Mouse (Mus musculus) neural tube, embryonic 12.5 days (tissue): ENCODE measurements around the gene Usp37. TPM values are rescaled to one million over a fixed set of nuclear protein-coding genes. Genes with fewer than 3 reads are reported as not detected.
"Not testable (repeated sequence)": the region's sequence is repeated elsewhere in the genome, so short reads cannot be mapped to it uniquely, and the experiment has no call there.

ENCODE experiments used
- ATAC-seq: fragments of 200-750 bp; cut with Nextera tagmentation; 2 replicates; pipeline ENCODE4 v1.8.0; 2017; ENCODE audit warnings: low read depth, mild to moderate bottlenecking, moderate TSS enrichment, moderate library complexity; ENCODE audit not compliant: low FRiP score
- H3K27ac ChIP-seq: fragments of 300-500 bp; sonication (generic); 2 replicates; pipeline ENCODE4 v1.5.1; 2016
- H3K27me3 ChIP-seq: fragments of 300-500 bp; sonication (generic); replicated peaks from 2 replicates; pipeline ENCODE4 v1.6.1; 2016; ENCODE audit warnings: mild to moderate bottlenecking
- H3K36me3 ChIP-seq: fragments of 300-500 bp; sonication (generic); 2 replicates; pipeline ENCODE4 v1.6.1; 2016; ENCODE audit warnings: mild to moderate bottlenecking
- H3K4me1 ChIP-seq: fragments of 300-500 bp; sonication (generic); 2 replicates; pipeline ENCODE4 v1.6.1; 2016
- H3K4me2 ChIP-seq: fragments of 300-500 bp; sonication (generic); replicated peaks from 2 replicates; pipeline ENCODE4 v1.6.1; 2016; ENCODE audit warnings: mild to moderate bottlenecking
- H3K4me3 ChIP-seq: fragments of 300-500 bp; sonication (generic); 2 replicates; pipeline ENCODE4 v1.5.1; 2016
- H3K9ac ChIP-seq: fragments of 300-500 bp; sonication (generic); 2 replicates; pipeline ENCODE4 v1.6.1; 2016; ENCODE audit warnings: mild to moderate bottlenecking
- H3K9me3 ChIP-seq: fragments of 300-500 bp; sonication (generic); 2 replicates; pipeline ENCODE4 v1.6.1; 2016; ENCODE audit warnings: mild to moderate bottlenecking
- WGBS: fragments of 180-500 bp; shearing (Covaris S2); methylation state at CpG from one replicate; pipeline ENCODE4 v1.1.7; 2016; 5-methylcytosine and 5-hydroxymethylcytosine counted together
- polyA plus RNA-seq: library from polyadenylated mRNA; unstranded; fragments of >200 nt; fragmentation: Nextera tagmentation; extraction: Ambion mirVana; gene quantifications from 2 replicates; pipeline ENCODE4 v1.2.1, GENCODE M21; 2016

Gene Usp37
- polyA plus RNA-seq, 1 experiment from 2014 or later, result 30.2 TPM

GRCm38 (mm10) chr1:74524746-74525145 lies 19.3 kb downstream of the Usp37 start:
- no peaks in the 10 kb centered on the region for H3K27me3 ChIP-seq
- H3K4me2 ChIP-seq, result no peak overlapping the region
- H3K9ac ChIP-seq, result no peak overlapping the region
- no peak overlapping the region for H3K27ac ChIP-seq
- ATAC-seq, result no peak
- H3K4me3 ChIP-seq, result no peak overlapping the region
- no peaks in the 10 kb centered on the region for H3K9me3 ChIP-seq
- peaks cover 82% of the 10 kb centered on the region for H3K36me3 ChIP-seq
- 91% methylated on average over 4 of the region's 4 CpGs for WGBS
- no peaks in the 10 kb centered on the region for H3K4me1 ChIP-seq

- Histone ChIP-seq H3K27ac (no peak overlapping the region), H3K9me3 (no peaks in the 10 kb centered on the region), H3K27me3 (no peaks in the 10 kb centered on the region), H3K4me2 (no peak overlapping the region), H3K4me1 (no peaks in the 10 kb centered on the region), H3K9ac (no peak overlapping the region), H3K4me3 (no peak overlapping the region), H3K36me3 (peaks cover 59% of the 10 kb centered on the region)
- no peak for ATAC-seq
These were observed 24.2 kb downstream of the Usp37 start for GRCm38 (mm10) chr1:74519875-74520274.

- not testable (repeated sequence) for ATAC-seq, H3K9ac ChIP-seq, H3K9me3 ChIP-seq, H3K4me1 ChIP-seq, H3K27ac ChIP-seq, H3K27me3 ChIP-seq, H3K4me3 ChIP-seq, H3K4me2 ChIP-seq
- 100% methylated on average over 1 of the region's 1 CpGs for WGBS
- peaks cover 19% of the 10 kb centered on the region for H3K36me3 ChIP-seq
These were observed 31.1 kb downstream of the Usp37 start for GRCm38 (mm10) chr1:74512999-74513398.

- WGBS, result 96% methylated on average over 5 of the region's 5 CpGs
- Histone ChIP-seq H3K9ac (no peak overlapping the region), H3K27me3 (no peaks in the 10 kb centered on the region), H3K4me3 (no peak overlapping the region), H3K27ac (no peak overlapping the region), H3K4me1 (peaks cover 12% of the 10 kb centered on the region), H3K9me3 (no peaks in the 10 kb centered on the region), H3K36me3 (peaks cover 12% of the 10 kb centered on the region), H3K4me2 (no peak overlapping the region)
- no peak for ATAC-seq
These were observed 32.8 kb downstream of the Usp37 start for GRCm38 (mm10) chr1:74511306-74511705.

GRCm38 (mm10) chr1:74507780-74508179 lies 36.3 kb downstream of the Usp37 start:
- ATAC-seq, result no peak
- Histone ChIP-seq H3K9ac (no peak overlapping the region), H3K4me2 (peak overlapping the region; percentile 92), H3K9me3 (no peaks in the 10 kb centered on the region), H3K27me3 (no peaks in the 10 kb centered on the region), H3K4me1 (peaks cover 19% of the 10 kb centered on the region), H3K27ac (no peak overlapping the region), H3K4me3 (no peak overlapping the region), H3K36me3 (no peaks in the 10 kb centered on the region)
- WGBS, result 94% methylated on average over 2 of the region's 2 CpGs

DNA sequence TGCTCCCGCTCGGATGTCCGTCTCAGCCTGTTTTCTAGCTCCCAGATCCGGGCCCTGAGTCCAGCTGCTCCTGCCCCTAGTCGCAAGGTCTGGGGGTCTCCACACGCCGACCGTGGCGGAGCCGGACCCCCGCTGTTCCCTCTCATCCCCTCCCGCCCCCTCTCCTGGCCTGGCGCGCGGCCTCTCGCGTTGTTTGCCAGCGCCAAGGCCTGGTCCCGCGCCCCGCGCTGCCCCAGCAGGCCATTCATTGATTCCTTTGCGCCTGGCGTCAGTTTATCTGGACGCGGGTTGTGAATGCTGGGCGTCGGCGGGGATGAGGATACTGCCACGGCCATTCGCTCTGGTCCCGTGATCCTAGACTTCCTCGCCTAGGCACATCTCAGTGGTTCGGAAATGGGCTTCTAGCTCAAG lies 37.6 kb downstream of the Usp37 start:
- no peaks in the 10 kb centered on the region for H3K36me3 ChIP-seq
- no peaks in the 10 kb centered on the region for H3K27me3 ChIP-seq
- H3K4me2 ChIP-seq, result peak overlapping the region; percentile 92
- WGBS, result under 1% methylated on average over 34 of the region's 34 CpGs
- H3K9ac ChIP-seq, result peak overlapping the region; percentile 85
- H3K27ac ChIP-seq, result peak overlapping the region; percentile 80
- peak overlapping the region; percentile 85 for H3K4me3 ChIP-seq
- H3K9me3 ChIP-seq, result no peaks in the 10 kb centered on the region
- H3K4me1 ChIP-seq, result peaks cover 19% of the 10 kb centered on the region
- peak; percentile 67 for ATAC-seq

DNA sequence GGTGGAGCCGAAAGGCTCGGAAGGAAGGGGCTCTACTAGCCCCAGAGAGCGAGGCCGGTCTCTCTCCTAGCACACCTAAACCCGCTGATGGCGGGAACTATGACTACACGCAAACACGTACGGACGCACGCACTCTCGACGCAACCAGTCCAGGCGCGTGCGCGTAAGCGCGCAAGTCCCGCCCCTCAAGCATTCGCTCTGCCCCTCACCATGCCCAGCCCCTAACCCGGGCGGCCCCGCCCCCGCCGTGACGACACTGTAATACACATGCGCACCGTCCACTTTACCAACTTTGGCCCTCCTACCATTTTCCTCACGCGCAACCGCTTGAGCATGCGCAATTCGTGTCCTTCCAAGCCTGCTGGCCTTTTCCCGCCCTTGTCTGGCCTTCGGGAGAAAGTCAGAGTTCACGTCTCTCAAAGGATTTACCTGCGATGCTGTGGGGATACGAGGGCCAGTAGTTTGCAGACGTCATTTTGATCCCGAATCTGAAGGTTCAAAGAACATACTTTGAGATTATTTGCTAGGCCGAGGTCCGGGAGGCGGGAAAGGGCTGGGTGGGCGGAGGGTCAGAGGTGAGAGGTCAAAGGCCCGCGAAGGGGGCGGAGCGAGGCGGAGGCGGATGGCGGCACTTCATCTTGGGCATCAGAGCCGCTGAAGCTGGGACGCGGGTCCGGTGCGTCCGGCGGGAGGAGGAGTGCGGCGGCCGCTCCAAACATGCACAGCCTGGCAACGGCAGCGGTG lies 38.2 kb downstream of the Usp37 start, which contains the start of gene Cnot9:
TSS of gene Cnot9 (plus strand) at position 338 of the 744 bp plus-strand sequence.
- Histone ChIP-seq H3K9ac (peak within 1 kb of the TSS; percentile 85), H3K4me3 (peak within 1 kb of the TSS; percentile 85), H3K9me3 (no peaks in the 10 kb centered on the region), H3K27me3 (no peaks in the 10 kb centered on the region), H3K4me2 (peak within 1 kb of the TSS; percentile 92), H3K27ac (peak within 1 kb of the TSS; percentile 80), H3K4me1 (peaks cover 19% of the 10 kb centered on the region), H3K36me3 (no peaks in the 10 kb centered on the region)
- WGBS, result under 1% methylated on average over 64 of the region's 64 CpGs
- ATAC-seq, result peak; percentile 100

GRCm38 (mm10) chr1:74505393-74505720 lies 38.7 kb downstream of the Usp37 start:
- Histone ChIP-seq H3K27me3 (no peaks in the 10 kb centered on the region), H3K4me1 (peaks cover 19% of the 10 kb centered on the region), H3K9ac (peak overlapping the region; percentile 70), H3K27ac (no peak overlapping the region), H3K36me3 (no peaks in the 10 kb centered on the region), H3K9me3 (no peaks in the 10 kb centered on the region), H3K4me3 (peak overlapping the region; percentile 85), H3K4me2 (peak overlapping the region; percentile 92)
- WGBS, result under 1% methylated on average over 22 of the region's 22 CpGs
- no peak for ATAC-seq

GRCm38 (mm10) chr1:74501106-74501505 lies 43.0 kb downstream of the Usp37 start:
- H3K27ac ChIP-seq, result no peak overlapping the region
- no peak for ATAC-seq

GRCm38 (mm10) chr1:74485792-74486191 lies 58.3 kb downstream of the Usp37 start:
- Histone ChIP-seq H3K4me3 (no peak overlapping the region), H3K9ac (no peak overlapping the region), H3K4me1 (no peaks in the 10 kb centered on the region), H3K9me3 (no peaks in the 10 kb centered on the region), H3K27ac (no peak overlapping the region), H3K36me3 (peaks cover 63% of the 10 kb centered on the region), H3K4me2 (no peak overlapping the region), H3K27me3 (no peaks in the 10 kb centered on the region)
- 96% methylated on average over 5 of the region's 5 CpGs for WGBS
- ATAC-seq, result no peak

More at GRCm38 (mm10) chr1:74501106-74501505, 43.0 kb downstream of the Usp37 start:
- Histone ChIP-seq H3K9me3 (no peaks in the 10 kb centered on the region), H3K9ac (no peak overlapping the region), H3K4me3 (no peak overlapping the region), H3K4me2 (no peak overlapping the region), H3K36me3 (no peaks in the 10 kb centered on the region), H3K27me3 (no peaks in the 10 kb centered on the region), H3K4me1 (peaks cover 7% of the 10 kb centered on the region; the same call in 1 of the 2 replicates)
- 88% methylated on average over 1 of the region's 1 CpGs for WGBS

DNA sequence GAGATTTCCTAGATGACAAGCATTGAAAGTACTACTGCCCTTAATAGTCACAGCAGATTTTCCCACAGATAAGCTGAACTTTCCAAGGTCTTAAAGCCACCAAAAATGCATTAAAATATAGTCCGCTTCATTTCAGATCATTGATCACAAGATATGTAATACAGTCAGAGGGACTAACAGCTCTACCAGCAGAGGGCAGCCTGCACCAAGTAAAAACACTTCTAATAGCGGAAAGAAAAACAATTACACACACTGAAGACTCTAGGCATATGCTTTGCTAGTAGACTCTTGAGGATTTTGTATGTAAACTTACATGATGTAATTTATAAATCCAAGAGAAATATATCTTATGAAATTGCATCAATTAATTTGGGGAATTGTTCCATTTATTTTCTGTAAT lies 83.8 kb downstream of the Usp37 start:
- Histone ChIP-seq H3K4me3 (no peak overlapping the region), H3K4me2 (no peak overlapping the region), H3K9ac (no peak overlapping the region), H3K27me3 (no peaks in the 10 kb centered on the region), H3K9me3 (no peaks in the 10 kb centered on the region), H3K4me1 (no peaks in the 10 kb centered on the region), H3K36me3 (peaks cover 41% of the 10 kb centered on the region), H3K27ac (no peak overlapping the region)
- 77% methylated on average over 2 of the region's 2 CpGs for WGBS
- no peak for ATAC-seq

- Histone ChIP-seq H3K9ac (no peak overlapping the region), H3K9me3 (no peaks in the 10 kb centered on the region), H3K4me1 (no peaks in the 10 kb centered on the region), H3K4me3 (no peak overlapping the region), H3K36me3 (peaks cover 60% of the 10 kb centered on the region), H3K27ac (no peak overlapping the region), H3K4me2 (no peak overlapping the region), H3K27me3 (no peaks in the 10 kb centered on the region)
- no peak for ATAC-seq
- 67% methylated on average over 4 of the region's 4 CpGs for WGBS
These were observed 91.5 kb downstream of the Usp37 start for GRCm38 (mm10) chr1:74452611-74453045.

DNA sequence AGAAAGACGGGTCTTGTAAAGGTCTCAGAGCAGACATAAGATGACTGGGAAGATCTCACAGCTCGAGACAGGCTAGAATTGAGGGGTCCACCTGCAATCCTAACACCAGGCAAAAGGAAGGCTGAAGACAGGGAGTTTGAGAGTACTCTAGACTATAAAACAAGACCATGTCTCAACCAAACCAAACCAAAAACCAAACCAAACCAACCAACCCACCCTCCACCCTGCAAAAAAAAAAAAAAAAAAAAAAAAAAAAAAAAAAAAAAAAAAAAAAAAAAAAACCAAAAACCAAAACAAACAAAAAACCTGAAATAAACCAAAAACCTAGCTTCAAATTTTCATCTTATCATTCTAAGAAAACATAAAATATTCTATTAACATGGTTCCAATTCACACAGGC lies 99.5 kb downstream of the Usp37 start:
- H3K4me1 ChIP-seq, result no peaks in the 10 kb centered on the region
- H3K27me3 ChIP-seq, result no peaks in the 10 kb centered on the region
- H3K36me3 ChIP-seq, result peaks cover 54% of the 10 kb centered on the region
- no peak overlapping the region for H3K4me2 ChIP-seq
- no peak overlapping the region for H3K4me3 ChIP-seq
- H3K27ac ChIP-seq, result no peak overlapping the region
- no peak overlapping the region for H3K9ac ChIP-seq
- WGBS, result 92% methylated on average over 2 of the region's 2 CpGs
- ATAC-seq, result no peak
- H3K9me3 ChIP-seq, result no peaks in the 10 kb centered on the region
